Mouse (Mus musculus) bone marrow, adult 2 months (tissue): ENCODE results near the gene Gnat3.

Experiments used
- CTCF ChIP-seq: fragments of 200-500 bp; IDR thresholded peaks from 2 replicates; pipeline ENCODE4 v1.5.1; 2011; ENCODE audit warnings: low read length, control low read depth; ENCODE audit not compliant: control insufficient read depth, insufficient read depth
- POLR2A ChIP-seq: fragments of 200-500 bp; IDR thresholded peaks from 2 replicates; pipeline ENCODE4 v1.6.1; 2011; ENCODE audit warnings: low read depth, mild to moderate bottlenecking, control low read depth, low read length, borderline replicate concordance; ENCODE audit not compliant: control insufficient read depth

DNA sequence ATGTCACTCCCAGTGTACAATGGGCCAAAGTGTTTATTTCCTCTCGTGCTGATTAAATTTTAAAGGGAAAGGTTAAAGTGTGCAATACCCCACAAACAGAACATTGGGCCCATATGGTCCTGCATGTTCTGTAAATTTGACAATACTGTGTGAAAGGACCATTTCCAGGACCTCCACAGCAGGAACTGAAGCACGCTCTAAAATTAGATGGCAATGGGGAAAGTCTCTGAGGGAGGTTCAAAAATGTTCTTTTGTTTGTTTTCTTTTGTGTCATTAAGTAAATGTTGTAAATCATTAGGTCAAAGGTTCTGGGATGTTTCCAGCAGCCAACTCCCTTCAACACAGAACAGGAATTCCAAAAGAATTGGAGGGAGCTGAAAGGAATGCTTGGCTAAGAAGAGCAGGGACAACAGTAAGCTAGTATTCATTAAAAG, 38.2 kb upstream of the Gnat3 start:
- TF ChIP-seq CTCF (no peak), POLR2A (no peak)
